Mouse (Mus musculus) hindbrain, embryonic 13.5 days (tissue): ENCODE measurements around the gene Cfap61. TPM values are rescaled to one million over a fixed set of nuclear protein-coding genes. Genes with fewer than 3 reads are reported as not detected.

ENCODE experiments used
- ATAC-seq: fragments of 200-750 bp; cut with Nextera tagmentation; 2 replicates; pipeline ENCODE4 v1.8.0; 2017; ENCODE audit warnings: moderate TSS enrichment; ENCODE audit not compliant: low FRiP score
- H3K27ac ChIP-seq: fragments of 300-500 bp; sonication (generic); 2 replicates; pipeline ENCODE4 v1.5.1; 2015; ENCODE audit warnings: inconsistent platforms, mild to moderate bottlenecking, moderate library complexity
- H3K27me3 ChIP-seq: fragments of 300-500 bp; sonication (generic); 2 replicates; pipeline ENCODE4 v1.6.1; 2015; ENCODE audit warnings: mild to moderate bottlenecking, inconsistent platforms
- H3K36me3 ChIP-seq: fragments of 300-500 bp; sonication (generic); 2 replicates; pipeline ENCODE4 v1.6.1; 2015; ENCODE audit warnings: mild to moderate bottlenecking, inconsistent platforms
- H3K4me1 ChIP-seq: fragments of 300-500 bp; sonication (generic); replicated peaks from 2 replicates; pipeline ENCODE4 v1.6.1; 2015; ENCODE audit warnings: inconsistent platforms
- H3K4me2 ChIP-seq: fragments of 300-500 bp; sonication (generic); 2 replicates; pipeline ENCODE4 v1.6.1; 2015; ENCODE audit warnings: inconsistent platforms, mild to moderate bottlenecking, moderate library complexity
- H3K4me3 ChIP-seq: fragments of 300-500 bp; sonication (generic); 2 replicates; pipeline ENCODE4 v1.5.1; 2015; ENCODE audit warnings: mild to moderate bottlenecking, inconsistent platforms
- H3K9ac ChIP-seq: fragments of 300-500 bp; sonication (generic); 2 replicates; pipeline ENCODE4 v1.6.1; 2015; ENCODE audit warnings: mild to moderate bottlenecking, inconsistent platforms
- H3K9me3 ChIP-seq: fragments of 300-500 bp; sonication (generic); 2 replicates; pipeline ENCODE4 v1.6.1; 2016; ENCODE audit warnings: inconsistent platforms
- WGBS: fragments of 180-500 bp; shearing (Covaris S2); methylation state at CpG from one replicate; pipeline ENCODE4 v1.1.7; 2015; 5-methylcytosine and 5-hydroxymethylcytosine counted together
- polyA plus RNA-seq: library from polyadenylated mRNA; unstranded; fragments of >200 nt; fragmentation: Nextera tagmentation; extraction: Ambion mirVana; gene quantifications from 2 replicates; pipeline ENCODE4 v1.2.1, GENCODE M21; 2015

Gene Cfap61
- polyA plus RNA-seq, 1 experiment from 2014 or later = 3.8 TPM

DNA sequence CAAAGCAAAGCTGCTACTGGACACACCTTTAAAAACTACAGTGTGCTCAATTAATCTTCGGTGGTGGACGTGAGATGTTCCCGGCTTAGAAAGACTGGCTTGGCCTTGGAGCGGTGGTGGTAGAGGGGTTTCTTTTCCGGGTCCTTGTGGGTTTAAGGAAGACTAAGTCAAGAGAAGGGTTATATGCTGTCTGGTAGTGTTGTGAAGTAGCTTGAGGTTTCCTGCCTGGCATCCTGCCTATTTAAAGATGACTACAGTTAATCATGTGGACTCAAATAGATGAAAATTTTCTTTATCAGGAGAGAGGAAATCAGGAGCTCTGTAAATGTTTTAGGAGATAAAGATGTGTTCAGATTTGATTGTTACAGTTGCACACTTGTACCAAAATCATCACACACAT, 21.7 kb downstream of the Cfap61 start:
- Histone ChIP-seq H3K27me3 (no peaks in the 10 kb centered on the region), H3K4me3 (no peak overlapping the region), H3K9ac (no peak overlapping the region), H3K4me2 (no peak overlapping the region), H3K36me3 (no peaks in the 10 kb centered on the region), H3K27ac (no peak overlapping the region), H3K4me1 (peaks cover 9% of the 10 kb centered on the region), H3K9me3 (no peaks in the 10 kb centered on the region)
- ATAC-seq = no peak
- 67% methylated on average over 5 of the region's 5 CpGs for WGBS

DNA sequence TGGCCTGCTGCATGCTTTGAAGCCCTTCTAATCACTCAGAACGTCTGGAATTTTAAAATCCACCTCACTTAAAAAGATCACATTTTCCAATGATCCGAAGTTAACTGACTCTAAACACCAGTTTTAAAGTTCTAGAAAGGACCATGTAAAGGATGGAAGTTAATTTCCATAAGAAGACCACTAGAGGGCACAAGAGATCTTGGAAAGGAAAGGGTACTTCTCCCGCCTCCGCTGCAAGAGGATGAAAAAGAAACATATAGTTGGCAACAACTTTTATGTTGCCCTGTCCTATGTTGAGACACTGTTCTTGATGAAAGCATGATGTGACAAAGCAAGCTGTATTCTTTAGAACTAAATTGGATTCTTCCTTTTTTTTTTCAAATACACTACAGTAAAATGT, 22.9 kb downstream of the Cfap61 start:
- no peak overlapping the region for H3K27ac ChIP-seq
- H3K4me1 ChIP-seq = peaks cover 9% of the 10 kb centered on the region
- H3K9ac ChIP-seq = no peak overlapping the region
- WGBS = 12% methylated on average over 4 of the region's 4 CpGs
- ATAC-seq = 0 out of 2 replicates have a peak, but pooled peaks have one; percentile 53
- no peaks in the 10 kb centered on the region for H3K36me3 ChIP-seq
- no peak overlapping the region for H3K4me3 ChIP-seq
- H3K4me2 ChIP-seq = no peak overlapping the region
- H3K27me3 ChIP-seq = no peaks in the 10 kb centered on the region
- H3K9me3 ChIP-seq = no peaks in the 10 kb centered on the region

DNA sequence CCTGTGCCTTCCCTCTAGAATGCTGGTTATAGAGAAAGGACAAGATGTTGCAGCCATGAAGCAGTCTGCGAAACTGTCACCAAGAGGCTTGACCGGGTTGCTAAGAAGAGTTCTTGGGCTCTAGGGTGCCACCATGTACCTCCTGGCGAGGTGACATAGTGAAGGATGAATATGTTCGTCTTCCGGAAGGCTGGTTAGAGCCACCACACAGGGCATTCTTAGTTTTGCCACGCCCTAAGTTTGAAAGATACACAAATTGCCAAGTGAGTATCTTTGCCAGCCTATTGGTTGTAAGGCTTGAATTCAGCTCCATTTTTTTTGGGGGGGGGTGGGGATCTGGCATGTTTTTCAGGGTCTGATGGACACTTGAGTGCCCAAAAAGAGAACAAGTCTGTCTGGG, 23.5 kb downstream of the Cfap61 start:
- H3K4me2 ChIP-seq = no peak overlapping the region
- no peak overlapping the region for H3K27ac ChIP-seq
- no peak overlapping the region for H3K4me3 ChIP-seq
- H3K9me3 ChIP-seq = no peaks in the 10 kb centered on the region
- 53% methylated on average over 6 of the region's 6 CpGs for WGBS
- H3K4me1 ChIP-seq = peaks cover 9% of the 10 kb centered on the region
- no peak for ATAC-seq
- no peak overlapping the region for H3K9ac ChIP-seq
- no peaks in the 10 kb centered on the region for H3K27me3 ChIP-seq
- H3K36me3 ChIP-seq = no peaks in the 10 kb centered on the region

DNA sequence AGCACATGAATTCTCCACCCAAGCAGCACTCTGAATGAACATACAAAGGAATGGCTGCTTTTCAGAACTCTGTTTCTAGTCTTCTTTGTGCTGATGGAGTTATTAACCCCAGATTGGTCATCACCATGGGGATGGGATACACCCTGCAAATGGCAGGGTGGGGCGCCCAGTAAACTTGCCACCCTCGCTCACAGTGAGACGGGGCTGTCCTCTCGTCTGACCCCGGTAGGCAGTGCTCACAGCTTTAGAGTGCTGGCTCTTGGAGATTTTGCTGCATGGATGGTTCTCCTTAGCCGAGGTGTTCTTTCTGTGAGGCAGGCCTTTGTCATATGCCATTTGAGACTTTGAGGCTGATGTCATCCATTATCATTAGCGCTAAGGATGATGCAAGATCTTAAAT, 24.0 kb downstream of the Cfap61 start:
- WGBS = 17% methylated on average over 7 of the region's 7 CpGs
- ATAC-seq = no peak
- Histone ChIP-seq H3K36me3 (no peaks in the 10 kb centered on the region), H3K4me3 (no peak overlapping the region), H3K27ac (no peak overlapping the region), H3K27me3 (no peaks in the 10 kb centered on the region), H3K9me3 (no peaks in the 10 kb centered on the region), H3K4me2 (no peak overlapping the region), H3K9ac (no peak overlapping the region), H3K4me1 (peaks cover 9% of the 10 kb centered on the region)

DNA sequence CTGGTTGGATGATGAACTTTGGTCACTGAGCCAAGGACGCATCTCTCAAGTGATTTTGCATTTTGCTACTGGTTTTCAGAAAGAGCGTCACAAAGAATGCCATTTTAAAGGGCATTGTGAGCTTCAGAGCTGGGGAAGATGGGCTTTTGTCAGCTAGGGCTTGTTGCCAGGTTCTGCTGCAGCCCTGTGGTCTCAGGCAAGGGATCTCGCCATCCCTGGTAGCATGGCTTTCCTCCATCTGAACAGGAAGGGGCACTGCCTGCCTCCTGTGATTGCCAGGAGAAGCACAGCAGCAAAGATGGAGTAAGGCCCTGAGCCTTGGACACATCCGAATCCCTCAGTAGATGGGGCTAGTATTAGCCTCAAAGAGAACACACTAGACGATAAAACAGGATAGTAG, 27.3 kb downstream of the Cfap61 start:
- H3K4me1 ChIP-seq = peaks cover 9% of the 10 kb centered on the region
- no peak overlapping the region for H3K9ac ChIP-seq
- H3K36me3 ChIP-seq = no peaks in the 10 kb centered on the region
- no peak for ATAC-seq
- no peak overlapping the region for H3K27ac ChIP-seq
- H3K4me3 ChIP-seq = no peak overlapping the region
- H3K9me3 ChIP-seq = no peaks in the 10 kb centered on the region
- H3K4me2 ChIP-seq = no peak overlapping the region
- no peaks in the 10 kb centered on the region for H3K27me3 ChIP-seq
- 72% methylated on average over 5 of the region's 5 CpGs for WGBS

DNA sequence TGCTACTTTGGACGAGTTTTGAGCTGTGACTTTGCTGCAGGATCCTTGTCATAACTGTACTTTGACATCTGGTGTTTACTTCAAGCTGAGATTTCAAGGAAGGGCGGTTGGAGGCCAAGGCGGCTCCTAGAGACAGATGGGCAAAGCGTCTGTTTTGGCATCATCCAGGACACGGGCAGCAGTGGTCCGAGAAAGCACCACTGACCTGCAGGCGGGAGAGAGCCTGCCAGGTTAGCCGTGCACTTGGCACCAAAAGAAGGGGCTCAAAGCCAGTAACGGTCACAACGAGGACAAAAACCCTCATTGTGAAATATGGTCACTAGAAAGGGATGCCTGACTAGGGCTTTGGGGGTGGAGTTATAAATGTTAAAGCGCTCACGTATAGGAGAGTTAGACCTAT, 36.2 kb downstream of the Cfap61 start:
- no peaks in the 10 kb centered on the region for H3K4me1 ChIP-seq
- no peak for ATAC-seq
- WGBS = 87% methylated on average over 12 of the region's 12 CpGs
- no peak overlapping the region for H3K9ac ChIP-seq
- no peaks in the 10 kb centered on the region for H3K36me3 ChIP-seq
- 0 out of 2 replicates have a peak overlapping the region, but pooled peaks have one; percentile 20 for H3K27ac ChIP-seq
- H3K4me3 ChIP-seq = no peak overlapping the region
- H3K27me3 ChIP-seq = no peaks in the 10 kb centered on the region
- no peaks in the 10 kb centered on the region for H3K9me3 ChIP-seq
- H3K4me2 ChIP-seq = no peak overlapping the region

DNA sequence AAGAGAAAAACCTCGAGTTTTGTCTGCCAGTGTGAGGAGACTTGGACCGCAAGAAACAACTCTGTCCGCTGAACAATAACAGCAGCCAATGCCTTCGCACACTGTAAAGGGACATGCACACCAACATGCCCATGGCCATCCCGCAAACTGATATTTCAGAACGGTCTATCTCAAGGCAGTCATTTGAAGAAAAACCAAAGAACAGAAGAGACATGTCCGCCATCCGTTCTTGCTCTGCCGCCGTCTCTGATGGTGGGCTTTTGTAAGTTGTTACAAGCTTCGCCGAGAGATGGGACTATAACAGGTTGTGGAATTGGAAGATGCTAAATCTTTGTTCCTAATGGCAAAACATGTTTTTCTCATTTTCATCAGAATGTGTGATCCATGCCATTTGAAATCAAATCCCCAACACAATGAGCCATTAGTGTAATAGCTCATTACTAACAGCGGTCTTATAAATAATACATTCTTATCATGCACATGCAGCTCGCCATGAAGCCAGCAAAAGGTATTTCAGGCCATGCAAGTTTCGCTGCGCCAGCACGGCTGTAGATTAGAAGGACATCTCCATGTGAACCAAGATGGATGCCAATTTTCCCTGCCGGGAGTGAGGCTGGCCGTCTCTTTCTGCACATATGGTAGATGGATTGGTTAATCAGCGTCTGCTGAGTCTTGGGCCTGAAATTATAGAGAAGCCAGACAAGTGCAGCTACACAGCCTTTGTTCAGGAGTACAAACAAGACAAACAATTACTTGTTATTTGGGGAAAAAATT, 36.8 kb downstream of the Cfap61 start:
- Histone ChIP-seq H3K4me3 (no peak overlapping the region), H3K27ac (peak overlapping the region; percentile 20; the same call in 1 of the 2 replicates), H3K4me2 (no peak overlapping the region), H3K27me3 (no peaks in the 10 kb centered on the region), H3K36me3 (no peaks in the 10 kb centered on the region), H3K4me1 (no peaks in the 10 kb centered on the region), H3K9ac (no peak overlapping the region), H3K9me3 (no peaks in the 10 kb centered on the region)
- peak; percentile 21; the same call in 1 of the 2 replicates for ATAC-seq
- 81% methylated on average over 20 of the region's 20 CpGs for WGBS

DNA sequence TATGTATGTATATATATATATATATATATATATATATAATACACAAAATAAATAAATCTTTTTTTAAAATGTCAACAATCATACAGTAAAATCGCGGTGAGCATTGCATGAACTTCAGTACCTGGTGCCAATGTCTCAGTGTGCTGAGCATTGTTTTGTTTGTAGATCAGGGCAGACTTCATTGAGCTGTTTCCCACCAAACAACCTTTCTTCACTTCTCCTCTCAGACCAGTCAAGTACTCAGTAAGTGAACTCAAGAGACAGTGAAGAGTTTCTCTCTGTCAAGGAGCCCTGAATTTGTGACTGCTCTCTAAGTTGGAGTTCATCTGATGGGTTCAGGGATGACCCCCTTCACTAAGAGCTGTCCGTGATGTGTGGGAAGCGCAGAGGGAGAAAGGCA, 38.0 kb downstream of the Cfap61 start:
- Histone ChIP-seq H3K4me1 (no peaks in the 10 kb centered on the region), H3K4me2 (no peak overlapping the region), H3K4me3 (no peak overlapping the region), H3K9me3 (no peaks in the 10 kb centered on the region), H3K9ac (no peak overlapping the region), H3K27ac (no peak overlapping the region), H3K36me3 (no peaks in the 10 kb centered on the region), H3K27me3 (no peaks in the 10 kb centered on the region)
- ATAC-seq = no peak
- WGBS = 86% methylated on average over 4 of the region's 4 CpGs

DNA sequence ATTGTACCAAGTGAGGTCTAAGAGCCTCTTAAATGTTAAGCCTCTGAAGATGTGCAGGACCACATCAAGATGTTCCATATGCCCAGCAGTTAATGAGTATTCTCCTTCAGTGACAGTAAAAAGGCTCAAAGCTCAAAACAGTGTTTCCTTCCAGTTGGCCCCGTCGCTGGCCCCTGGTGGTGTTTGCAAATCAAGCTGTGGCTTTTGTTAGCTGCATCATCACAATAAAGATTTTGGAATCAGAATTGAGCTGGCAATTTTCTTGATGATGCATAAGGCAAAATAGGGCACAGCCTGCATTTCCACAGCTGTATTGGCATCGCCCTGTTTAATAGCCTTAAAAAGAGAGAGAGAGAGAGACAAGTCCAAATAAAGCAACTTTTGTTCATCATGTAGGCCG, 45.0 kb downstream of the Cfap61 start:
- H3K4me1 ChIP-seq = peaks cover 24% of the 10 kb centered on the region
- no peaks in the 10 kb centered on the region for H3K36me3 ChIP-seq
- H3K27me3 ChIP-seq = no peaks in the 10 kb centered on the region
- no peaks in the 10 kb centered on the region for H3K9me3 ChIP-seq
- H3K4me2 ChIP-seq = no peak overlapping the region
- H3K27ac ChIP-seq = no peak overlapping the region
- H3K4me3 ChIP-seq = no peak overlapping the region
- no peak overlapping the region for H3K9ac ChIP-seq
- WGBS = 53% methylated on average over 4 of the region's 4 CpGs
- no peak for ATAC-seq

DNA sequence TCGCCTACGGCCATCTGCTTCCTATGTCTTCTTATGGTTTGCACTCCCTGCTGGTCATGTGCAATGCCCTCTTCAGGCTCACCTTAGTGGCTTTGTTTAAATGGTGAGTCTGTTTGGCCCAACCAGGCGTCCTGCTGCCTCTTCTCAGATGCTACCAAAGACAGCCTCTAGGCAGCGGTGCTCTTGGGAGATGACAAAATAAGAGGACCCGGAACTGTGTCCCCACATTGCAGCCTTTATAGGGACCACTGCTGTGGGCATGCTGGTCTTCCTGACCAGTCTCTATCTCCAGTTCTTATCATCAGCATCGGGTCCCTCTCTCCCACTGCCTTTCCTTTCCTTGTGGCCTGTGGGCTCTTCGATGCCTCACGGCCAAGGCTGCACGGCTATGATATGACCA, 46.3 kb downstream of the Cfap61 start:
- Histone ChIP-seq H3K4me3 (no peak overlapping the region), H3K9me3 (no peaks in the 10 kb centered on the region), H3K36me3 (no peaks in the 10 kb centered on the region), H3K27me3 (no peaks in the 10 kb centered on the region), H3K9ac (no peak overlapping the region), H3K4me2 (no peak overlapping the region), H3K4me1 (peaks cover 24% of the 10 kb centered on the region), H3K27ac (no peak overlapping the region)
- 81% methylated on average over 9 of the region's 9 CpGs for WGBS
- no peak for ATAC-seq

DNA sequence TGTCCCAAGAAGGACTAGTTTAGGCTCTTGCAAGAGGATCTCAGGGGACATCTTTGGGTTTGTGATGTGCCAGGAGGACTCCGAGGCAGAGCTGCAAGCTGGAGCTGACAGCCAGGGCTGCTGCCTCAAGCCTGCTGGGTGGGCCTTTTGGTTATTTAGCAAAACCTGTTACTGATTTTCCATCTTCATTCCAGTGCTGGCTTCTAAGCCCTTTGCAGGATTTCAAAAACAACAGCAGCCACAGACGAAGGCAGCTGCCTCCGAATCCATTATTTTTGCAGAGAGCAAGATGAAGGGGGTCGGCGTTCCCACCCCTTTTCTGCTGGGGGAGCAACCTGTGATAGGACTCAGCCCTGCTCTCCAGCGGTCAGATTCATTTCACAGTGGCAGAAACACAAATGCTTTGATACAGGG, 47.1 kb downstream of the Cfap61 start:
- Histone ChIP-seq H3K9ac (peak overlapping the region; percentile 24; the same call in 1 of the 2 replicates), H3K36me3 (no peaks in the 10 kb centered on the region), H3K27me3 (no peaks in the 10 kb centered on the region), H3K4me1 (peaks cover 24% of the 10 kb centered on the region), H3K9me3 (no peaks in the 10 kb centered on the region), H3K4me3 (no peak overlapping the region), H3K27ac (peak overlapping the region; percentile 63), H3K4me2 (no peak overlapping the region)
- WGBS = 13% methylated on average over 6 of the region's 6 CpGs
- ATAC-seq = no peak

DNA sequence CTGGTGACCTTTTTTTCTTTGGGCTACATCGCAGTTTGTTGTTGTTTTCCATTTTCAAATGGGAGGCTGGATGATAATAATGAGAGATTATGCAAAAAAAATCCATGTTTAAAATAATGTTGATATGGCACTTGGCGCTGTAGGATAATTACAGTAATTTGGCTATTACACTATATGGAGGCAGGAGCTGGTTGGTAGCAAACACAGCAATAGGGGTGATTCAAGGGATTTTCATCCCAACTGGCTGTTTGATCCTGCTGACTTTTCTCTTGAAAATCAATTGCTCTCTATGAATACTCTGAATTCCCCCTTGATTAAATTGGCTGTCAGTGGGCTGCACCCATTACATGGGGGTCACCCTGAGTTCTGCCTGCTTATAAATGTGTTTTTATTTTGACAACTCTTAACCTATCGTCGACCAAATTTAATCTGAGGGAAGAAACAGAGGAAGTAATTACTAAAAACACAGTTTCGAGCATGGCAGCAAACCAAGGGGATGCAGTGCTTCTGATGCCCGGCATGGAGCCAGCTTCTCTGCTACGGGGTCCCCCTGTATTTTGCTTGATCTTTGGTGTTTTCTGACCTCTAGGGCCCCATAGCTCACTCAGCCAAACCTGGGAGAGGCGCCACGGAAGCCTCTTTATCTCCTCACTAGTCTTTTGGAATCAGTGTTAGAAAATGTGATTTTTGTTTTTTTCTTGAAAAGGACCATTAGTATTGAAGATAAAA, 47.9 kb downstream of the Cfap61 start:
- Histone ChIP-seq H3K4me1 (peaks cover 24% of the 10 kb centered on the region), H3K36me3 (no peaks in the 10 kb centered on the region), H3K9ac (no peak overlapping the region), H3K4me3 (no peak overlapping the region), H3K27me3 (no peaks in the 10 kb centered on the region), H3K9me3 (no peaks in the 10 kb centered on the region), H3K4me2 (no peak overlapping the region), H3K27ac (no peak overlapping the region)
- ATAC-seq = no peak
- WGBS = 64% methylated on average over 9 of the region's 9 CpGs

DNA sequence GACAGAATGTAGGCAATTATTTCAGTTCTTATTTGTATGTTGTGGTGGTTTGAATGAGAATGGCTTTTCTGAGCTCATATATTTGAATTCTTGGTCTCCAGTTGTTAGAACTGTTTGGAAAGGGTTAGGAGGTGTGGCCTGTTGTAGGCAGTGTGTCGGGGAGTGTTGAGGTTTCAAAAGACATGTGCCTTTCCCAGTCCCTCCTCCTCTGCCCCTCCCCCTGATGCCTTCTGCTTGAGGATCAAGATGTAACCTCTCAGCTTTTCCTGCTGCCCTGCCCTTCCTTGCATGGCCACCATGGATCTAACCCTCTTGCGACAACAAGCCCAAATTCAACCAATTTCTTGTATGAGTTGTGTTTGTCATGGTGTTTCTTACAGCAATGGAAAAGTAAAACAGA, 53.2 kb downstream of the Cfap61 start:
- WGBS = 63% methylated on average over 2 of the region's 2 CpGs
- no peak overlapping the region for H3K27ac ChIP-seq
- H3K27me3 ChIP-seq = no peaks in the 10 kb centered on the region
- no peaks in the 10 kb centered on the region for H3K36me3 ChIP-seq
- H3K4me1 ChIP-seq = peaks cover under 1% of the 10 kb centered on the region
- no peaks in the 10 kb centered on the region for H3K9me3 ChIP-seq
- ATAC-seq = no peak
- no peak overlapping the region for H3K4me2 ChIP-seq
- no peak overlapping the region for H3K4me3 ChIP-seq
- H3K9ac ChIP-seq = no peak overlapping the region
